Mouse (Mus musculus): ENCODE data around the gene Dclk2. TPM values are rescaled to one million over a fixed set of nuclear protein-coding genes. Genes with fewer than 3 reads are reported as not detected.

Gene Dclk2
- polyA plus RNA-seq, 1 experiment from 2014 or later, result 5.4 TPM

- H3K4me1 ChIP-seq, result peaks cover 30% of the 10 kb centered on the region
- WGBS, result 22% methylated on average over 9 of the region's 9 CpGs
- no peaks in the 10 kb centered on the region for H3K36me3 ChIP-seq
- 0 out of 2 replicates have a peak, but pooled peaks cover 3% of the 10 kb centered on the region for H3K27me3 ChIP-seq
- no peak overlapping the region for H3K4me3 ChIP-seq
- H3K9me3 ChIP-seq, result no peaks in the 10 kb centered on the region
- H3K27ac ChIP-seq, result peak overlapping the region; percentile 69
- H3K9ac ChIP-seq, result no peak overlapping the region
- H3K4me2 ChIP-seq (replicated peaks), result peak overlapping the region; percentile 21; the same call in 1 of the 2 replicates
- ATAC-seq (ENCODE audit: low FRiP score, low read depth), result peak; percentile 81
Observed at GRCm38 (mm10) chr3:86761095-86762035, 159.3 kb downstream of the Dclk2 start.

GRCm38 (mm10) chr3:86760474-86760873 lies 160.2 kb downstream of the Dclk2 start:
- peak overlapping the region; percentile 46 for H3K4me2 ChIP-seq (replicated peaks)
- WGBS, result 42% methylated on average over 7 of the region's 7 CpGs
- no peak for ATAC-seq (ENCODE audit: low FRiP score, low read depth)

GRCm38 (mm10) chr3:86759834-86760233 lies 160.8 kb downstream of the Dclk2 start:
- no peaks in the 10 kb centered on the region for H3K9me3 ChIP-seq
- no peak for ATAC-seq (ENCODE audit: low FRiP score, low read depth)
- WGBS, result 35% methylated on average over 8 of the region's 8 CpGs
- peaks cover 38% of the 10 kb centered on the region for H3K4me1 ChIP-seq
- H3K27me3 ChIP-seq, result 0 out of 2 replicates have a peak, but pooled peaks cover 3% of the 10 kb centered on the region
- H3K27ac ChIP-seq, result no peak overlapping the region
- no peaks in the 10 kb centered on the region for H3K36me3 ChIP-seq
- peak overlapping the region; percentile 51 for H3K4me2 ChIP-seq (replicated peaks)
- peak overlapping the region; percentile 60; the same call in 1 of the 2 replicates for H3K9ac ChIP-seq
- H3K4me3 ChIP-seq, result peak overlapping the region; percentile 14; the same call in 1 of the 2 replicates

More at GRCm38 (mm10) chr3:86760474-86760873, 160.2 kb downstream of the Dclk2 start:
- Histone ChIP-seq H3K36me3 (no peaks in the 10 kb centered on the region), H3K4me3 (no peak overlapping the region), H3K4me1 (peaks cover 32% of the 10 kb centered on the region), H3K9ac (no peak overlapping the region), H3K27ac (peak overlapping the region; percentile 77), H3K9me3 (no peaks in the 10 kb centered on the region), H3K27me3 (0 out of 2 replicates have a peak, but pooled peaks cover 3% of the 10 kb centered on the region)

- Histone ChIP-seq H3K9me3 (no peaks in the 10 kb centered on the region), H3K36me3 (no peaks in the 10 kb centered on the region), H3K4me3 (no peak overlapping the region), H3K4me2 (replicated peaks) (peak overlapping the region; percentile 52), H3K9ac (peak overlapping the region; percentile 39; the same call in 1 of the 2 replicates), H3K27me3 (0 out of 2 replicates have a peak, but pooled peaks cover 3% of the 10 kb centered on the region), H3K27ac (no peak overlapping the region; the same call in 1 of the 2 replicates), H3K4me1 (peaks cover 42% of the 10 kb centered on the region)
- no peak for ATAC-seq (ENCODE audit: low FRiP score, low read depth)
- WGBS, result 76% methylated on average over 1 of the region's 1 CpGs
Observed at GRCm38 (mm10) chr3:86759383-86759782, 161.3 kb downstream of the Dclk2 start.

- Histone ChIP-seq H3K9me3 (no peaks in the 10 kb centered on the region), H3K27me3 (no peaks in the 10 kb centered on the region), H3K9ac (no peak overlapping the region), H3K4me3 (peak overlapping the region; percentile 15; the same call in 1 of the 2 replicates), H3K4me1 (peaks cover 45% of the 10 kb centered on the region), H3K27ac (peak overlapping the region; percentile 61; the same call in 1 of the 2 replicates), H3K36me3 (no peaks in the 10 kb centered on the region), H3K4me2 (replicated peaks) (peak overlapping the region; percentile 52)
- ATAC-seq (ENCODE audit: low FRiP score, low read depth), result no peak
- WGBS, result 58% methylated on average over 6 of the region's 6 CpGs
Observed at GRCm38 (mm10) chr3:86758727-86759126, 161.9 kb downstream of the Dclk2 start.

GRCm38 (mm10) chr3:86756548-86756947 lies 164.1 kb downstream of the Dclk2 start:
- 80% methylated on average over 1 of the region's 1 CpGs for WGBS
- peak overlapping the region; percentile 25; the same call in 1 of the 2 replicates for H3K4me2 ChIP-seq (replicated peaks)
- no peak overlapping the region for H3K9ac ChIP-seq
- H3K27me3 ChIP-seq, result no peaks in the 10 kb centered on the region
- H3K4me3 ChIP-seq, result no peak overlapping the region
- peaks cover 34% of the 10 kb centered on the region for H3K4me1 ChIP-seq
- H3K9me3 ChIP-seq, result no peaks in the 10 kb centered on the region
- no peak for ATAC-seq (ENCODE audit: low FRiP score, low read depth)
- H3K27ac ChIP-seq, result peak overlapping the region; percentile 61
- no peaks in the 10 kb centered on the region for H3K36me3 ChIP-seq

- no peaks in the 10 kb centered on the region for H3K36me3 ChIP-seq
- peak overlapping the region; percentile 41 for H3K4me2 ChIP-seq (replicated peaks)
- H3K9ac ChIP-seq, result 0 out of 2 replicates have a peak overlapping the region, but pooled peaks have one; percentile 31
- no peaks in the 10 kb centered on the region for H3K9me3 ChIP-seq
- H3K27ac ChIP-seq, result peak overlapping the region; percentile 77
- WGBS, result 50% methylated on average over 14 of the region's 14 CpGs
- H3K4me1 ChIP-seq, result peaks cover 30% of the 10 kb centered on the region
- H3K27me3 ChIP-seq, result no peaks in the 10 kb centered on the region
- ATAC-seq (ENCODE audit: low FRiP score, low read depth), result no peak
- H3K4me3 ChIP-seq, result no peak overlapping the region
Observed at GRCm38 (mm10) chr3:86754595-86755557, 165.8 kb downstream of the Dclk2 start.

- Histone ChIP-seq H3K4me3 (no peak overlapping the region), H3K27me3 (no peaks in the 10 kb centered on the region), H3K27ac (peak overlapping the region; percentile 77), H3K9me3 (no peaks in the 10 kb centered on the region), H3K4me2 (replicated peaks) (peak overlapping the region; percentile 41), H3K4me1 (peaks cover 34% of the 10 kb centered on the region), H3K36me3 (no peaks in the 10 kb centered on the region), H3K9ac (no peak overlapping the region)
- peak; percentile 57 for ATAC-seq (ENCODE audit: low FRiP score, low read depth)
- WGBS, result 22% methylated on average over 6 of the region's 6 CpGs
Observed at GRCm38 (mm10) chr3:86754178-86754577, 166.5 kb downstream of the Dclk2 start.

- WGBS, result 36% methylated on average over 7 of the region's 7 CpGs
- H3K4me2 ChIP-seq (replicated peaks), result no peak overlapping the region
Observed at GRCm38 (mm10) chr3:86750652-86751051, 170.0 kb downstream of the Dclk2 start.

GRCm38 (mm10) chr3:86745769-86746512 lies 174.7 kb downstream of the Dclk2 start:
- Histone ChIP-seq H3K4me3 (no peak overlapping the region), H3K27ac (no peak overlapping the region; the same call in 1 of the 2 replicates), H3K9ac (no peak overlapping the region), H3K9me3 (no peaks in the 10 kb centered on the region), H3K27me3 (no peaks in the 10 kb centered on the region), H3K4me2 (replicated peaks) (no peak overlapping the region), H3K36me3 (peaks cover 5% of the 10 kb centered on the region; the same call in 1 of the 2 replicates), H3K4me1 (peaks cover 28% of the 10 kb centered on the region)
- no peak for ATAC-seq (ENCODE audit: low FRiP score, low read depth)
- WGBS, result 62% methylated on average over 10 of the region's 10 CpGs

More at GRCm38 (mm10) chr3:86750652-86751051, 170.0 kb downstream of the Dclk2 start:
- no peak for ATAC-seq (ENCODE audit: low FRiP score, low read depth)
- Histone ChIP-seq H3K4me3 (no peak overlapping the region), H3K9me3 (no peaks in the 10 kb centered on the region), H3K36me3 (no peaks in the 10 kb centered on the region), H3K27ac (no peak overlapping the region), H3K9ac (no peak overlapping the region), H3K4me1 (peaks cover 34% of the 10 kb centered on the region), H3K27me3 (no peaks in the 10 kb centered on the region)

- H3K4me1 ChIP-seq, result peaks cover 25% of the 10 kb centered on the region
- WGBS, result 26% methylated on average over 4 of the region's 4 CpGs
- H3K9ac ChIP-seq, result no peak overlapping the region
- ATAC-seq (ENCODE audit: low FRiP score, low read depth), result 0 out of 2 replicates have a peak, but pooled peaks have one; percentile 57
- H3K36me3 ChIP-seq, result peaks cover 5% of the 10 kb centered on the region; the same call in 1 of the 2 replicates
- H3K27ac ChIP-seq, result no peak overlapping the region
- H3K27me3 ChIP-seq, result no peaks in the 10 kb centered on the region
- H3K9me3 ChIP-seq, result no peaks in the 10 kb centered on the region
- H3K4me2 ChIP-seq (replicated peaks), result no peak overlapping the region
- no peak overlapping the region for H3K4me3 ChIP-seq
Observed at GRCm38 (mm10) chr3:86745348-86745747, 175.3 kb downstream of the Dclk2 start.

All from limb, embryonic 13.5 days (tissue).